Mouse (Mus musculus) brain, adult 2 months (tissue): ENCODE measurements around the gene Chmp1a.
A peak's percentile ranks its signal among the peaks of the same experiment; 100 is the strongest.
"Not testable (repeated sequence)": the region's sequence is repeated elsewhere in the genome, so short reads cannot be mapped to it uniquely, and the experiment has no call there.

Experiments used
- DNase-seq: peaks from one replicate; pipeline ENCODE4 v3.0.0; 2011; ENCODE audit warnings: low read depth, low spot score

Gene Chmp1a

GRCm38 (mm10) chr8:123232553-123232952 is 20.0 kb upstream of the Chmp1a start:
- peak; percentile 63 for DNase-seq

DNA sequence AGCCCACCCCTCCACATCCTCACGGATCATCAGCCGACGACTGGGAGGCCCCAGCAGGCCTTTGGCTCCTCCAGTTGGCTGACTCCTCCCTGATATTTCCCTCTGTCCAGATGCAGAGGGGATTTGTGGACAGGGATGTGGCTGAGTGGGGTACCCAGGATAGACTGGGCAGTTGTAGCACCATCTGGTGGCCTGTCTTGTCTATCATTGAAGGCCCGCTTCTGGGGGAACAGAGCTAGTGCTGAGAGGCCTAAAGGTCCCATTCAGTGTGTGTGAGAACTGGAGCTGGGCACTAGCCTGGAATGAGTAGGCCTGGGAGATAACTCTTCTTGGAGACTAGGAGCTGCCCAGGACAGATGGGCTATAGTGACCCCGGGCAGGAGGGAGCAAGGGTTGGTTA is 19.2 kb upstream of the Chmp1a start:
- DNase-seq: no peak

- not testable (repeated sequence) for DNase-seq
These were observed 17.8 kb upstream of the Chmp1a start for GRCm38 (mm10) chr8:123230326-123230725.

- peak; percentile 80 for DNase-seq
These were observed 15.9 kb upstream of the Chmp1a start for GRCm38 (mm10) chr8:123228416-123228815.

- peak; percentile 98 for DNase-seq
These were observed 12.0 kb upstream of the Chmp1a start, which contains the start of gene Cdk10 for GRCm38 (mm10) chr8:123224278-123225266. Gene Cdk10, plus strand, starts transcription at chr8:123224842.

DNA sequence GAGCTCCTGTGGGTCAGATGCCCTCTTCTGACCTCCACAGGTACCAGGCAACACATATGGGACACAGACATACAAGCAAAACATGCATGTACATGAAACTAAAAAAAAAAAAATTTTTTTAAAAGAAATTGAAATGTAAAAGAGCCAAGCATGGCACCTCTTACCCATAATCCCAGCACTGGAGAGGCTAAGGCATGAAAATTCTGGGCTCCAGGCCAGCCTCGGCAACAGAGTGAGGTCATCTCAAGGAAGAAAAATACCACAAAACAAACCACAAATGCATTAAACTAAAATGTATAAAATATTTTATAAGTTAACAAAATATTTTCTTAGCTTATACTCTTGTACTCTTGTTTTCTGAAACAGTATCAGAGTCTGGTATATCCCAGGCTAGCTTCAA is 8.4 kb upstream of the Chmp1a start:
- DNase-seq: no peak

DNA sequence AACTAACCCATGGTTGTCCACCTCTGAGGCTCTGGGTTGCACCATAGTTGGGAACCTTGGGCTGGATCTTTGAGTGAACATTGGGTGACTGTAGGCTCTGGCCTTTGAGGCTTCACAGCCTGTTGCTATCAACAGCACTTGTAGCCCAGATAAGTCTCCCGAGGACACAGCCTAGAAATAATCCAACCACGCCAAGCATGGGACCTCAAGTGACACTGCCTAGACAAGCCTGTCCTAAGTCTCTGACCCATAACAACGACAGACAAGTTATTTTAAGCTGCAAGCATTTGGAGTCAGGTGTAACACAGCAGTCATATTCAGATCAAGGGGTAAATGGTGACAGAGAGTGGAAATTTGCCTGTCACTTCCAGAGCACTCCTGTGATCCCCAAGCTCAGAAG is 2.9 kb upstream of the Chmp1a start:
- DNase-seq: no peak

DNA sequence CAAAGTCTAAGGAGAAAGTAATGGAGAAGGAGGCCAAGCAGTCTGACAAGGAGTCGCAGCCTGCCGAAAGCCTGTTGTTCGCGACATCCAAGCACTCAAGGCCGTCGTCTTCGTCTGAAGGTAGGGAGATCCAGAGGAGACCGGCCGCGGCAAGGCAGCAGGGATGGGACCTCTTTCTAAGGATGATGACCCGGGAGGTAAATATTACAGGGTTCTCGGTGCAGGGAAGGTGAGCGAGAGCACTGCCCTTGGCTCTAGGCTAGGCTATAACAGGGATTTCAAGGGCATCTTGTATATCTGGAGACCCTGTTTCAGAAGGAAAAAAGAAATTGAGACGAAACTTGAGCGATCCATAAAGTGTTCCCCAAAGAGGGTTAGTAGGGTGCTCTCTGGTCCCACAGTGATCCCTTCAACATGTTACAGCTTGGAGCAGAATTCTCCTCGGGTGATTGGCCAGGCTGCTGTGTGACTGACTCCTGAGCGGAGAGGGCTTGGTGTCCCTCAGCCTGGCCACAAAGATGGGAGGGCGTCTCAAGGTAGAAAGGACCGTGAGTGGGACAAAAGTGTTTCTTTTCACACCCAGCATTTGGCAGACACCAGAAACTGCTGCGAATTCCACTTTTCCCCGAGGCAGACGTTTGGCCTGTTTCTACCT is 682 bp upstream of the Chmp1a start:
- no peak for DNase-seq

DNA sequence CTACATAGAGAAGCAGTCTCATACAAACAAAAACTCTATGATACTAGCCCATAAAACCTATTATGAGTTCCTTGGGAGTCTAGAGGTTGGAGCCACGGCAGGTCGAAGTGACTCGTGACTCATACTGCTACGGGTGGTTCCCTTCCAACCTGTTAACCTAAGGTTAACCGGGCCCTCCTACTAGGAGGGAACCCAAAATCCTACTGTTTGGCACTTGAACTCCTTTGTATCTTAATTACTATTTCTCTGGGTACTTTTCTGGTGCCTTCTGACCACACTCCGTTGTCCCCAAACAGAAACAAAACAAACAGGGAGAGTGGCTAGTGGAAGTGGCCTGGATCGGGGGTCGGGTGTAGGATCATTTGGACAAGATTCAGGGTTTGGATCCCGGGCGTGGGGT is 687 bp downstream of the Chmp1a start:
- no peak for DNase-seq

GRCm38 (mm10) chr8:123203571-123203970 is 9.0 kb downstream of the Chmp1a start:
- DNase-seq: no peak

GRCm38 (mm10) chr8:123202288-123202687 is 10.3 kb downstream of the Chmp1a start:
- peak; percentile 83 for DNase-seq

DNA sequence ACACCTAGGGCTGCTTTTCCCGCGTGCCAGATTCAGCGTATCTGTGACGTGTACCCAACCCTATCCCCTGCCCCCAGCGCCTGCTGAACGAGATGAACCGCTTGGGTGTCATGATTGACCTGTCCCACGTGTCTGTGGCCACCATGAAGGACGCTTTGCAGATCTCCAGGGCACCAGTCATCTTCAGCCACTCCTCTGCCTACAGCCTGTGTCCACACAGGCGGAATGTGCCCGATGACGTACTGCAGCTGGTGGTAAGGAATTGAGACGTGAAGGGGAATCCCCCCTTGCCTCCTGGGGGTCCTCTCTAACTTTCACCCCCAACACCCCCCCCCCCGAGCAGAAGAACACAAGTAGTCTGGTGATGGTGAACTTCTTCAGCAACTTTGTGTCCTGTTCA is 12.7 kb downstream of the Chmp1a start:
- DNase-seq: no peak

DNA sequence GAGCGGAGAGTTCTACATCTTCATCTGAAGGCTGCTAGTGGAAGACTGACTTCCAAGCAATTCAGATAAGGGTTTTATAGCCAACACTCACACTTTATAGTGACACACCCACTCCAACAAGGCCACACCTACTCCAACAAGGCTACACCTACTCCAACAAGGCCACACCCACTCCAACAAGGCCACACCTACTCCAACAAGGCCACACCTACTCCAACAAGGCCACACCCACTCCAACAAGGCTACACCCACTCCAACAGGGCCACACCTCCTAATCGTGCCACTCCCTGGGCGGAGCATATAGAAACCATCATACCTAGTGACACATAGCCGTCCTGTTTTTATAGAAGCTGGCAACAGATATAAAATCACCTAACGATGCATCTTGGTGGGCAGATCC is 15.5 kb downstream of the Chmp1a start:
- not testable (repeated sequence) for DNase-seq

- no peak for DNase-seq
These were observed 18.8 kb downstream of the Chmp1a start for GRCm38 (mm10) chr8:123193771-123194170.

DNA sequence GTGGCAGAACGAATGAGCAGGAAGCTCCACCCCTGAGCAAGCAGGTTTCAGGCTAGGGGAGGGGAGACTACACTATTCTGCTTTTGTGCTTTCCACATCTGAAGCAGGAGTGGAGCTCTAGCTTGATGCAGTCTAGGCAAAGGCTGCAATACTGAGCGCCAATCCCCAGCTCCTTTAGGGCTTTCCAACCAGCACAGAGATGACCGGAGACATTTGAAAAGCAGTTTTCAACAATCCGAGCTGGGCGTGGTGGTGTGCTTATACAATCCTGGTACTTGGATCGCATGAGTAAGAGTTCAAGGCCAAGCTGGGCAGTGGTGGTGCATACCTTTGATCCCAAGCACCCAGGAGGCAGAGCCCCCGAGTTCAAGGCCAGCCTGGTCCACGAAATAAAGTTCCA is 20.7 kb downstream of the Chmp1a start:
- no peak for DNase-seq

DNA sequence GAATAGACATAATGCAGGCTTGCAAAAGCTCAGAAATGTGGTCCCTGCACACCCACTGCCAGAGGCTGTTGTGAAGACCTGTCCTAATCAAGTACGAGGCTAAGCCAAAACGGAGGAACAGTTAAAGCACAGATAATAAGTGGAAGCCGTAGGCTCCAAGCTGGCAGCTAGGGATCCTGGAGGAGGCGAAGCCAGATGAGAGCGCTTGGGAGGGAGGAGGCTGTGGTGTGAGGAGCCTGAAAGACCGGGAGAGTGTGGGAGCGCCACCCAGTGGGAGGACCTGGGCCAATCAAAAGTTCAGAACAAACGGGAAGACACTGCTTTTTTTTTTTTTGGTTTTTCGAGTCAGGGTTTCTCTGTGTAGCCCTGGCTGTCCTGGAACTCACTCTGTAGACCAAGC is 21.9 kb downstream of the Chmp1a start:
- peak; percentile 92 for DNase-seq

- no peak for DNase-seq
These were observed 23.7 kb downstream of the Chmp1a start for GRCm38 (mm10) chr8:123188841-123189240.

DNA sequence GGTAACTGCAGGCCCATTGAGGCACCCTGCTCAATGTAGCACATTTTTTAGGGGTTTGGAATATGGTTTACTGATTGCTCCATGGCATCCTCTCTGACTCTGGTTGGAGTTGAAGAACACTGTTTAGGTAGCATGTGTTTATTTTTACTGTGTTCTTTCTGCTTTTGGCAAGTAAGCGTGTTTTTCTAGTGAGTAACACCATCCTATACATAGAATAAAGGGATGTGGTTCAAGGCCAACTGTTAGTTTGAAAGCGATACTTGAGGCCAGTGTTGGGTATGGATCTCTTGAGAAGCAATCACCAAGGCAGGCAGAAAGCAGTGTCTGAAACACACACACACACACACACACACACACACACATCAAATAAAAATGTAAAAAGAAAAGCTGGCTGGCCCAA is 24.6 kb downstream of the Chmp1a start:
- no peak for DNase-seq

- no peak for DNase-seq
These were observed 26.8 kb downstream of the Chmp1a start, which contains the start of gene Dpep1 for GRCm38 (mm10) chr8:123185566-123186409. Gene Dpep1, plus strand, starts transcription at chr8:123186242.

DNA sequence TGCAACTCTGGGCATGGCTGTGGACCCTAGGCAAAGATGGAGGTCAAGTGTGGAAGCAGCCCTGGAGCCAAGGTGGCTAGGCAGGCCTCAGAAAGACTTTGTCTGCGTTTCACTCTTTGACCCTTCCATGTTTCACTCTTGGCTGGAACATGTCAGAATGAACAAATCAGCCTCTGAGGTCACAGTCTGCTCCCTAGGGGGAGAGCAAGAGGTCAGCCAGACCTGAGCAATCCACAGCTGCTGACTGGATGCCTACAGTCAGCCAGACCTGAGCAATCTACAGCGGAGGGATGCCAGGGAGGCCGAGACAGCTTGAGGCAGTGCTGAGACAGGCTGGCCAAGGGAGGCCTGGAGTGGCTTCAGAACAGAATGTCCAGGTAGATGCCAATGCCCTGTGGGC is 31.2 kb downstream of the Chmp1a start:
- no peak for DNase-seq

GRCm38 (mm10) chr8:123157888-123158465 is 54.6 kb downstream of the Chmp1a start, which contains the start of gene Sult5a1:
Gene Sult5a1, minus strand, starts transcription at chr8:123158315.
- no peak for DNase-seq
